Mouse (Mus musculus): ENCODE data around the gene Tent5c.

GRCm38 (mm10) chr3:100408351-100409043 is 80.6 kb downstream of the Tent5c start:
- TF ChIP-seq POLR2A (IDR thresholded peaks at IDR 0.05; ENCODE audit: control insufficient read depth, low read depth, low read length) (no peak), CTCF (IDR thresholded peaks at IDR 0.05; ENCODE audit: control insufficient read depth, insufficient read depth, insufficient replicate concordance, low read depth, low read length) (no peak)
